Mouse (Mus musculus) stomach, embryonic 14.5 days (tissue): Measurements from ENCODE around the gene Tymp. TPM values are rescaled to one million over a fixed set of nuclear protein-coding genes. Genes with fewer than 3 reads are reported as not detected.

ENCODE experiments used
- ATAC-seq: fragments of 200-750 bp; cut with Nextera tagmentation; 2 replicates; pipeline ENCODE4 v1.8.0; 2017; ENCODE audit warnings: low read depth, moderate TSS enrichment; ENCODE audit not compliant: insufficient number of reproducible peaks, insufficient read depth, low FRiP score
- H3K27ac ChIP-seq: fragments of 300-500 bp; sonication (generic); 2 replicates; pipeline ENCODE4 v1.5.1; 2014; ENCODE audit warnings: mild to moderate bottlenecking, low read length, moderate library complexity, mixed read lengths
- H3K27me3 ChIP-seq: fragments of 300-500 bp; sonication (generic); 2 replicates; pipeline ENCODE4 v1.6.1; 2014; ENCODE audit warnings: low read length, control low read depth, mixed read lengths; ENCODE audit not compliant: control insufficient read depth, insufficient read depth
- H3K36me3 ChIP-seq: fragments of 300-500 bp; sonication (generic); 2 replicates; pipeline ENCODE4 v1.6.1; 2014; ENCODE audit warnings: mild to moderate bottlenecking, control low read depth, low read length, moderate library complexity, mixed read lengths; ENCODE audit not compliant: control insufficient read depth, insufficient read depth
- H3K4me1 ChIP-seq: fragments of 300-500 bp; sonication (generic); 2 replicates; pipeline ENCODE4 v1.6.1; 2014; ENCODE audit warnings: low read length, control low read depth, mixed read lengths; ENCODE audit not compliant: control insufficient read depth, insufficient read depth
- H3K4me2 ChIP-seq: fragments of 300-500 bp; sonication (generic); replicated peaks from 2 replicates; pipeline ENCODE4 v1.6.1; 2014; ENCODE audit warnings: low read depth, low read length, control low read depth
- H3K4me3 ChIP-seq: fragments of 300-500 bp; sonication (generic); 2 replicates; pipeline ENCODE4 v1.5.1; 2014; ENCODE audit warnings: low read depth, low read length, control low read depth
- H3K9ac ChIP-seq: fragments of 300-500 bp; sonication (generic); replicated peaks from 2 replicates; pipeline ENCODE4 v1.6.1; 2014; ENCODE audit warnings: low read depth, mild to moderate bottlenecking, control low read depth, low read length, moderate library complexity, mixed read lengths
- H3K9me3 ChIP-seq: fragments of 300-500 bp; sonication (generic); 2 replicates; pipeline ENCODE4 v1.6.1; 2016; ENCODE audit warnings: low read depth, low read length, control low read depth; ENCODE audit not compliant: control insufficient read depth
- WGBS: fragments of 180-500 bp; shearing (Covaris S2); extraction: QIAGEN DNeasy Blood & Tissue Kit; methylation state at CpG from one replicate; pipeline ENCODE4 v1.1.7; 2014; 5-methylcytosine and 5-hydroxymethylcytosine counted together
- polyA plus RNA-seq: library from polyadenylated mRNA; unstranded; fragments of >200 nt; fragmentation: Nextera tagmentation; extraction: Ambion mirVana; gene quantifications from 2 replicates; pipeline ENCODE4 v1.2.1, GENCODE M21; 2014

Gene Tymp
- polyA plus RNA-seq, 1 experiment from 2014 or later = 1.1 TPM

DNA sequence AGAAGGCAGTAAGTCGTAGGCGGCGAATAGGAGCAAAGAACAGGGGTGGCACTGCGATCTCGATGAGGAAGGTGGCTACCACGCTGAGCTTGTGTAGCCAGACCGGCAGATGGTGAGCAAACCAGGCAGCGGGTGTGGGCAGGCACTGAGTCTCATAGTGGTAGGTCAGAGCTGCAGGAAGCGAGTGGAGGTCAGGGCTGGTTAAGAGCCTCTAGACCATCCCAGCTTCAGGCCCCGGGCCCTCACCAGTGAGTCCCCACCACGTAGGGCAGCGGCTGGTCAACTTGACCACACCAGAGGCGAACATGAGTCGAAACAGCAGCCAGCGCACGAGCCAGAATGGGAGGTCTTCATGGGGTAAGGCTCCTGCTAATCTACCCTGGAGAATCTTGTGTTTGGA, 23.0 kb downstream of the Tymp start:
- 95% methylated on average over 16 of the region's 16 CpGs for WGBS
- no peak for ATAC-seq
- no peaks in the 10 kb centered on the region for H3K9me3 ChIP-seq
- H3K4me3 ChIP-seq = no peak overlapping the region
- H3K4me1 ChIP-seq = peaks cover 20% of the 10 kb centered on the region
- no peaks in the 10 kb centered on the region for H3K27me3 ChIP-seq
- no peak overlapping the region for H3K27ac ChIP-seq
- H3K9ac ChIP-seq = no peak overlapping the region
- peaks cover 38% of the 10 kb centered on the region for H3K36me3 ChIP-seq
- no peak overlapping the region for H3K4me2 ChIP-seq

DNA sequence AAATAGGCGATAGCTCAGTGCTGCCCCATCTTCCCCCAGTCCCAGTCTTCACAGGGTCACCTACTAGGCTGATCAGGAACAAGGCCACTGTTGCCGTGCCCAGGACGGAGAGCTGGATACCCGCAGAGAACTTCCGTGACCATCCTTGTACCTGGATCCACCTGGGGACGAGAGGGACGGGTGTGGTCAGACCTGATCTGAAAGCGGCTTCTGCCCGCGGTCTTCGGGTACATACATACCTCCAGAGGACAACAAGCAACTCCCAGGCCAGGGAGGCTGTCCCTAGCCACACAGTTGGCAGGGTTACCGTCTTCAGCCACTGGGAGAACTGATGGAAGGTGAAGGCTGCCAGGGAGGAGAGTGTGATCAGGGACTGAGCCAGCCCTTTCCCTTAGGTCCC, 24.0 kb downstream of the Tymp start:
- H3K27ac ChIP-seq = no peak overlapping the region
- no peak overlapping the region for H3K9ac ChIP-seq
- peaks cover 16% of the 10 kb centered on the region for H3K4me1 ChIP-seq
- H3K4me3 ChIP-seq = no peak overlapping the region
- peaks cover 38% of the 10 kb centered on the region for H3K36me3 ChIP-seq
- WGBS = 95% methylated on average over 12 of the region's 12 CpGs
- no peak overlapping the region for H3K4me2 ChIP-seq
- no peak for ATAC-seq
- no peaks in the 10 kb centered on the region for H3K9me3 ChIP-seq
- no peaks in the 10 kb centered on the region for H3K27me3 ChIP-seq

DNA sequence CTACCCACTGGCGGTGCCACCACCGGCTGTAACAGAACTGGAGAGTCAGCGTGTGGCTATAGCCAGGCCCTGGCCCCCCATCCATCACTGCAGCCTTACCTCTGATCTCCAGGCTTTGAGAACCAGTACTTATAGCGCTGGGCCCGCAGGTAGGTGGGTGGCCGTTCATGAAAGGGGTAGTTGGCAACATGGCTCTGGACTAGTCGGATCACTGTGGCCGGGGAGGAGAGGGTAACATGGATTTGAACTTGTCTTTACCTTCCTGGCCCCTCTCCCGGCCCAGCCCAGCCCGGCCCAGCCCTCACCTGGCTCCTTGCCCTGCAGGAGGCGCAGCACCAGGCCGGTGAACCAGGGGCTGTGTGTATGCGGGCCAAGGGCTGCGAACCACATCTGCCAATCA, 24.8 kb downstream of the Tymp start:
- peaks cover 12% of the 10 kb centered on the region for H3K4me1 ChIP-seq
- no peak overlapping the region for H3K9ac ChIP-seq
- ATAC-seq = no peak
- H3K27me3 ChIP-seq = no peaks in the 10 kb centered on the region
- peaks cover 38% of the 10 kb centered on the region for H3K36me3 ChIP-seq
- no peak overlapping the region for H3K4me3 ChIP-seq
- no peak overlapping the region for H3K4me2 ChIP-seq
- H3K27ac ChIP-seq = no peak overlapping the region
- 95% methylated on average over 14 of the region's 14 CpGs for WGBS
- H3K9me3 ChIP-seq = no peaks in the 10 kb centered on the region

DNA sequence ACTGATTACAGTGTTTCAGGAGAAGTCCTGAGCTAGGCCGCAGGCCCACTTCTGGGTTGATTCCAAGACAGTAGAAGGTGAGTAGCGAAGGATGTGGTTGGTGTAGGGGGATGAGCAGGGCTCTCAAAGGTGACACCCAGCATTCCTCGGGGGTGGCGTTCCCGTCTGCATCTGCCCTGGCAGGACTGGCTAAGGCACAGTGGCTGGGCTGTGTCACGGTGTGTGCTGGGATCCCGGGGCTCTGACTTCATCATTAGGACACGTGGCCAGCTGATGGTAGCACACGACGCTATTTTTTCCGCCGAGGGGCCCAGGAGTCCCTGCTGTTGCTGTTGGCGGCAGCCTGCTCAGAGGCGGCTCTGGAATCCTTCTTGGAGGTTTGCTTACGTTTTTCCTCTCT, 25.5 kb downstream of the Tymp start:
- WGBS = 85% methylated on average over 15 of the region's 15 CpGs
- Histone ChIP-seq H3K4me1 (peaks cover 10% of the 10 kb centered on the region; the same call in 1 of the 2 replicates), H3K4me2 (no peak overlapping the region)

DNA sequence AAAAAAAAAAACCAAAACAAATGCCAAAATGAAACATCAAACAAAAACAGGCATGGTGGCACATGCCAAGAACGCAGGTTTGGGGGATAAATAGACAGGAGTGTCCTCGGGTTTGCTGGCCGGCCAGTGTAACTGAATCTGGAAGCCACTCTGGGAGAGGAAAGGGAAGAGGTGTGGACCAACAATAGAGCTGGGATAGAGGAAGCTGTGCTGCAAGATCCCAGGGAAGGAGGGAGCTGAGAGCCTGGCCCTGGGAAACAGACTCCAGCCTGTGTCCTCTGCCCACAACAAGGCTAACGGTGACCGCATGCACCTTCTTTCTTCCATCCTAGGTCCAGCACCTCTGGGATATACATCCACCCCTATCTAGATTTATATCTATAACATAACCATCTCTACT, 26.4 kb downstream of the Tymp start:
- Histone ChIP-seq H3K4me3 (no peak overlapping the region), H3K4me1 (peaks cover 10% of the 10 kb centered on the region; the same call in 1 of the 2 replicates), H3K36me3 (peaks cover 38% of the 10 kb centered on the region), H3K4me2 (no peak overlapping the region), H3K27ac (no peak overlapping the region), H3K9me3 (no peaks in the 10 kb centered on the region), H3K9ac (no peak overlapping the region), H3K27me3 (no peaks in the 10 kb centered on the region)
- 81% methylated on average over 5 of the region's 5 CpGs for WGBS
- no peak for ATAC-seq

More for the DNA sequence above, 25.5 kb downstream of the Tymp start:
- ATAC-seq = no peak
- H3K27me3 ChIP-seq = no peaks in the 10 kb centered on the region
- H3K27ac ChIP-seq = no peak overlapping the region
- no peak overlapping the region for H3K4me3 ChIP-seq
- H3K9ac ChIP-seq = no peak overlapping the region
- peaks cover 38% of the 10 kb centered on the region for H3K36me3 ChIP-seq
- no peaks in the 10 kb centered on the region for H3K9me3 ChIP-seq

DNA sequence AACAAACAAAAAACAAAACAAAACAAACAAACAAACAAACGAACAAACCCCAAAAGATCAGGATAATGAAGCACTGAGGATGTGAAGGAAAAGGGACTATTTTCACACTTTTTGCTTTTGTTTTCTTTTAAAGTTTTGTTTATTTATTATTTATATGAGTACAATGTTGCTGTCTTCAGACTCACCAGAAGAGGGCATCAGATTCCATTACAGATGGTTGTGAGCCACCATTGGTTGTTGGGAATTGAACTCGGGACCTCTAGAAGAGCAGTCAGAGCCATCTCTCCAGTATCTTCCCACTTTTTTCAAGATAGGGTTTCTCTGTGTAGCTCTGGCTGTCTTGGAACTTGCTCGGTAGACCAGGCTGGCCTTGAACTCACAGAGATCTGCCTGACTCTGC, 33.5 kb downstream of the Tymp start:
- H3K4me3 ChIP-seq = no peak overlapping the region
- H3K4me1 ChIP-seq = no peaks in the 10 kb centered on the region
- ATAC-seq = no peak
- no peaks in the 10 kb centered on the region for H3K9me3 ChIP-seq
- H3K36me3 ChIP-seq = no peaks in the 10 kb centered on the region
- H3K27me3 ChIP-seq = no peaks in the 10 kb centered on the region
- no peak overlapping the region for H3K4me2 ChIP-seq
- H3K9ac ChIP-seq = no peak overlapping the region
- H3K27ac ChIP-seq = no peak overlapping the region
- WGBS = 82% methylated on average over 3 of the region's 3 CpGs

DNA sequence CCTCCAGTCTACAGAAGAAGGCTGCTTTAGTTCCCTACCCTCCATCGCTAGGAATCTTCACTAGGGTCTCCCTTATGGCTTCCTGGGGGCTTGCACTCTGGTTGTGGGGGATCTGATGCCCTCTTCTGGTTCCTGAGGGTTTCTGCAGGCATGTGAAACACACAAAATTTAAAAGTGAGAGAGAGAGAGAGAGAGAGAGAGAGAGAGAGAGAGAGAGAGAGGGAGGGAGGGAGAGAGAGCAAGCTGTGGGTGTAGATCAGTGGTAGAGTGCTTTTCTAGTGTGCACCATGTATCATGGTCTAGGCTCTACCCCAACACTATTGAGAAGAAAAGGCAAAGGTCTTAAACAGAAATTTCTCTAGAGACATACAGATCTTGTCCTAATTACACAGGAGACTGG, 35.2 kb downstream of the Tymp start:
- H3K36me3 ChIP-seq = no peaks in the 10 kb centered on the region
- no peaks in the 10 kb centered on the region for H3K4me1 ChIP-seq
- no peaks in the 10 kb centered on the region for H3K27me3 ChIP-seq
- H3K4me3 ChIP-seq = no peak overlapping the region
- H3K9ac ChIP-seq = no peak overlapping the region
- no peak overlapping the region for H3K27ac ChIP-seq
- WGBS = 33% methylated on average over 1 of the region's 1 CpGs
- H3K9me3 ChIP-seq = no peaks in the 10 kb centered on the region
- no peak overlapping the region for H3K4me2 ChIP-seq
- ATAC-seq = no peak

DNA sequence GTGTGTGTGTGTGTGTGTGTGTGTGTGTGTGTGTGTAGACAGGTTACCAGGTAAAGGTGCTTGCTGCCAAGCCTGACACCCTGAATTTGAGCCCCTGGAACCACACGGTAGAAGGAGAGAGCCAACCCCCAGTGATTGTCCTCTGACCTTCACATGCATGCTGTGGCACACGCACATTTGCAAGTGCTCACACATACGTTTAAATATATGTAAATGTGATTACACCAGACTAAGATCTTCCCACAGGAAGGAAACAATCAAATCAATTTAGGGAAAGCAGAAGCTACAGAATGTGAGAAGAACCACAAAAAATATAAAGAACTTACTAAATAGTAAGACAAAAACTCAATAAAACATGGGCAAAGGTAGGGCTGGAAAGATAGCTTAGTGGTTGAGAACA, 36.7 kb downstream of the Tymp start:
- Histone ChIP-seq H3K4me1 (no peaks in the 10 kb centered on the region), H3K4me2 (no peak overlapping the region), H3K36me3 (no peaks in the 10 kb centered on the region), H3K9ac (no peak overlapping the region), H3K4me3 (no peak overlapping the region), H3K27me3 (no peaks in the 10 kb centered on the region), H3K27ac (no peak overlapping the region), H3K9me3 (no peaks in the 10 kb centered on the region)
- ATAC-seq = no peak
- WGBS = 76% methylated on average over 3 of the region's 3 CpGs

DNA sequence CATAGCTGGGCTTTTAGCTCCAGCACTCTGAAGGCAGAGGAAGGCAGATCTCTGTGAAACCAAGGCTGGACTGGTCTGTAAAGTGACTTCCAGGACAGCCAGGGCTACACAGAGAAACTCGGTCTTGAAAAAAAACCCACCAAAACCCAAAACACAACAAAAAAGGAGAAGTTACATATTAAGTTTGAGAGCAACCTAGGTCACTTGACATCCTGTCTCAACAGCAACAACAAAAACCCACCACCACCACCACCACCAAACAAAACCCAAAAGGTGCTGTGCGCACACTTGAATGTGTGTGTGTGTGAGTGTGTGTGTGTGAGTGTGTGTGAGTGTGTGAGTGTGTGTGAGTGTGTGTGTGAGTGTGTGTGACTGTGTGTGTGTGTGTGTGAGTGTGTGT, 37.1 kb downstream of the Tymp start:
- H3K4me2 ChIP-seq = no peak overlapping the region
- no peak overlapping the region for H3K9ac ChIP-seq
- WGBS = 90% methylated on average over 2 of the region's 2 CpGs
- no peak for ATAC-seq
- no peaks in the 10 kb centered on the region for H3K27me3 ChIP-seq
- H3K4me1 ChIP-seq = no peaks in the 10 kb centered on the region
- no peak overlapping the region for H3K4me3 ChIP-seq
- no peaks in the 10 kb centered on the region for H3K9me3 ChIP-seq
- no peak overlapping the region for H3K27ac ChIP-seq
- H3K36me3 ChIP-seq = no peaks in the 10 kb centered on the region
